Mouse (Mus musculus): Measurements from ENCODE around the gene Sart3.
"Not testable (repeated sequence)": the region's sequence is repeated elsewhere in the genome, so short reads cannot be mapped to it uniquely, and the experiment has no call there.

The Sart3 gene

DNA sequence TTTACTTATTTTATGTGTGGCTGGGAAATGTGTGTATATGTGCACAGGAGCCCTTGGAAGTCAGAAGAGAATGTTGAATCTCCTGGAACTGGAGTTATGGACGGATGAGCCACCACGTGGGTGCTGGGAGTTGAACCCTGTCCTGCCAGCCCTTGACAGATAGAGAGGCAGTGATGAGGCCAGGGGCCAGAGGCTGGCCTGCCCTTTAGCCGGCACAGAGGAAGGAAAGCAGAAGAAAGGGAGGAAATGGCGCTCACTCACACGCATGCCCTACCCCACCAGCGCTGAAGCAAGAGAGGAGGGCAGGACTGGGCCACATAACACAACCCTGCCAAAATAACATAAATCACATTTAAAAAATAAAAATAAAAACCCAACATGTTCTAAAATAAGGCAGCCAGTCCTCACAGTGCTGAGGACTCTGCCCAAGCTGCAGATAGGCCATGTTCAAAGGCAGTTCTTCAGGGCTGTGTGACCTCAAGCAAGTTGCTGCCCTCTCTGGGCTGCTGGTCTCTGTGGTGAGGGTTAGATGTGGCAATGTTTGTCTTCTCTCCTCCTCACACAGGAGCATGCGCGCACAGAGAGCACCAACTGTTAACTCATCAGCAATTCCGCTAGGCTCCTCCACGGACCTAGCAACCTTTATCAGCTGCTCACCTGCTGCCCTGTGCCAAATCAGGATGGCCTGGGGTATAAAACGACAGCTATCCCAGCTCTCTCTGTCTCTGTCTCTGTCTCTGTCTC, 18.3 kb upstream of the Sart3 start:
- DNase-seq (ENCODE audit: low read depth, low spot score) = no peak

DNA sequence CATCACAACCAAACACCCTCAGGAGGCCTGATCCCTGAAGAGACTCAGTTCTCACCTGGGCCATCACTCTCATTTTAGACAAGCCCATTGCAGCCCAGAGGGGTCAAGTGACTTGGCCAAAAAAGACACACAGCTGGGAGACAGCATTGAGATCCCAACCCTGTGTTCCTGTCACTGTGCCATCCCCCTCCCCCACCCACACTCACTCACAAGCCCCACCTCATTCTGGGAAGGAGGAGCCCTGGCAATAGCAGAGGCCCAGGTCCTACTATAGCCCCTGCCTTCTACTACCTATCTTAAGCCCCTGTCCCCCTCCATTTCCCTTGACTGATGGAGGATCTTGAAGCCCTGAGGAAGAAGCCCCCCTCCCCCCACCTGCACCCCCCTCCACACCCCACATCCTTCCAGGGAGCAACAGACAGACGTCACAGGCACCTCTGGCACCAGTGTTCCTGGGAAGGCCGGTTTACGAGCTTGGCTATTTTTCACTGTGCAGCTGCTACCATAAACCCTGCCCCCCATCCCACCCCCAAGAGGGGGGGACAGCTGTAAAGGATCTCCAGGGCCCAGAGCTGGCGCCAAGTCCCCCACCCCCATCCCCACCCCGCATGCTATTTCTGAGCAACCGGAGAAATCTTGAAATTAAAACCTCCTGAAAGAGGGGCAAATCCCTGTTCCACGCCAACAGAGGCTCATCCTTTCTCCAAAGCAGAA, 16.9 kb upstream of the Sart3 start:
- no peak for DNase-seq (ENCODE audit: low read depth, low spot score)

GRCm38 (mm10) chr5:113788645-113789044, 16.3 kb upstream of the Sart3 start:
- DNase-seq (ENCODE audit: low read depth, low spot score) = no peak

GRCm38 (mm10) chr5:113786985-113787384, 14.7 kb upstream of the Sart3 start:
- no peak for DNase-seq (ENCODE audit: low read depth, low spot score)

GRCm38 (mm10) chr5:113784104-113784503, 11.8 kb upstream of the Sart3 start:
- DNase-seq (ENCODE audit: low read depth, low spot score) = not testable (repeated sequence)

DNA sequence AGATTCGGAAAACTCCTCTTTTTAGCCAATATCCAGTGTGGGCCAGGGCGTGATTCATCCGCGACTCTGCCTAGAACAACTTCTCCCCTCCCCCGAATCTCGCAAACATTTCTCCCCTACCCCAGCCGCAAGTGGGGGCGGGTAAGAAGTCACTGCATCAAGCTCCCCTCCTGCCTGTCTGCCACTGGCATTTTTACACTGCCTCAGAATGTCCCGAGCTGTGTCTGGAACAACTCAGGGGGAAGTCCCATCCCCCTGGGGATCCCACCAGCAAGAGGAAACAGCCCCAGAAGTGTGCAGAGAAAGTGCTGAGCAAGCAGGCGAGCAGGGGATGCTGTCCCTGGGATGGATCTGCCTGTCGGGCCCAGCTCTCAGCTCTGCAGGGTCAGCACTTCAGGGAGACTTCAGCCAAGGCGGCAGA, 11.3 kb upstream of the Sart3 start:
- DNase-seq (ENCODE audit: low read depth, low spot score) = no peak

DNA sequence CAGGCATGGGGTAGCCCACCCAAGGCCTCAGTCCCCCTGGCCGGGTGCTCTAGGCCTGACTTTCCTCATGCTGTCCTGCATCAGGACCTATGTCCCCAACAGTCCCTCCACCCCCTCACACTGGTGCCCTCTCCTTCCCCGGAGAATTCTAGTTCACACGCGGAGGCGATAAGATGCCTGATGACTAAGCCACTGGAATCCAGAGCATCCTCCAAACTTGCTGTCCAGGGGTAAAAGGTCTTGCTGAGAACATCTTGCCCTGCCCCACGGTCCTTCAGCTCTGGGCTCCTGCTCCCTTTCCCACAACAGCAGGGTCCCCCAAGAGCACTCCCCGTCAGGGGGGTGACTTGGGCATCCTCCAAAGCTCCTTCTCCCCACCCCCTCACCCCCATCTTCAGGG, 10.3 kb upstream of the Sart3 start:
- DNase-seq (ENCODE audit: low read depth, low spot score) = no peak

DNA sequence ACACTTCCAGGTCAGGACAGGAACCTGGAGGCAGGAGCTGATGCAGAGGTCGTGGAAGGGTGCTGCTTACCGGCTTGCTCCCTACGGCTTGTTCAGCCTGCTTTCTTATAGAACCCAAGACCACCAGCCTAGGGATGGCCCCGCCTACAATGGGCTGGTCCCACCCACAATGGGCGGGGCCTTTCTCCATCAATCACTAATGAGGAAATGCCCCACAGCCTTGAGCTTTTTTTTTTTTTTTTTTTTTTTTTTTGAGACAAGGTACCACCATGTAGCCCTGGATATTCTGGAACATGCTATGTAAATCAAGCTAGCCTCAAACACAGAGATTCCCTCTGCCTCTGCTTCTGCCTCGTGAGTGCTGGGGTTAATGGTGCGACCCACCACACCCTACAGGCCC, 9.6 kb upstream of the Sart3 start:
- no peak for DNase-seq (ENCODE audit: low read depth, low spot score)

DNA sequence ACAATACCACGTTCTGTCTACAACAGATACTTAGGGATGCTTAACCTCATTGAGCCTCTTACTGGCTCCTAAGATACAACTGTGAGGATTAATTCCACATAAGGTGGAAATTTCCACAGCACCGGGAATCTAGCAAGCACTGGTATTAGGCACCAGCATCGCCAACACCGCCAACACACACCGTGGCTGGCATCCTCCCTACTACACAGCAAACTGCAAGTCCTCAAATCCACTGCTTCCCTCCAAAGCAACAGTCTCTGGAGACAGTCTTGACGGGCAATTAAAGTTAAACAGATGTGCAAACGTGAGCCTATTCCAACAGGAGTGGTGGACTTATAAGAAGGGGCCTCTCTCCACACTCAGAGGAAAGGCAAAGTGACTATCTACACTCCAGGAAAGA, 8.9 kb upstream of the Sart3 start:
- DNase-seq (ENCODE audit: low read depth, low spot score) = no peak

GRCm38 (mm10) chr5:113780763-113781162, 8.5 kb upstream of the Sart3 start:
- DNase-seq (ENCODE audit: low read depth, low spot score) = no peak

- DNase-seq (ENCODE audit: low read depth, low spot score) = no peak
Observed at GRCm38 (mm10) chr5:113780082-113780752, 7.9 kb upstream of the Sart3 start.

DNA sequence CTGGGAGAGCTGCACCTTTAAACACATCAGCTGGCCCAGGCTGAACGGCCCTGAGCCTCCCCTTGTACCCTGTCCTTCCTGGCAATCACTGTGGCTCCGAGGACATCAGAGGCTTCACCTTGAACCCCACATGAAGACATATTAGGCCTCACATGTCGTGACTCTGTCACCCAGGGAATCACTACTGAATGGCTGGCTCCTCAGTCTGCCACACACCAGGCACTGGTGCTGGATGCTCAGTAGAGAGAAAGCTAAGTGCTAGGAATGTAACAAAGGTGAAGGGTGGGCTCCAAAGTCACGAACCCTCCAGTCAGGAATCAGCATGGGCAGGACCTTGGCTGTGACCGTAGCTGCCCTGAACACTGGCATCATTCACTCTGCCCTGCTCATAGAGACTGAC, 7.3 kb upstream of the Sart3 start:
- no peak for DNase-seq (ENCODE audit: low read depth, low spot score)

GRCm38 (mm10) chr5:113777728-113778127, 5.4 kb upstream of the Sart3 start:
- not testable (repeated sequence) for DNase-seq (ENCODE audit: low read depth, low spot score)

DNA sequence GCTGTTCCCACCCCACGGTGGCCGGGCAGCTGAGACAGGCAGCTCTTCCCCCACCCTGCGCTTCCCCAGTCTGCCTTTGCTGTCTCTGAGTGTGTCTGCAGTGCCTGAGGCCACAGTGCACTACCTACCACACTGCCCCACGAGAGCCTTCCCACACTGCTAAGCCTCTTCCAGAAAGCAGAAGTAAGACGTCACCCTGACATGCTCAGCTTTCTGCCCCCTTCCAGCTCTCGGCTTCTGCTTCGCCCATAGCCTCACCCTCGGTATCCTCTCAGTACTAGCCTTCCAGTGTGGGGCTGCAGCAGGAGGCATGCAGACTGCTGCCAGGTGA, 4.6 kb upstream of the Sart3 start:
- DNase-seq (ENCODE audit: low read depth, low spot score) = no peak

- DNase-seq (ENCODE audit: low read depth, low spot score) = no peak
Observed at GRCm38 (mm10) chr5:113776128-113776895, 4.0 kb upstream of the Sart3 start.

DNA sequence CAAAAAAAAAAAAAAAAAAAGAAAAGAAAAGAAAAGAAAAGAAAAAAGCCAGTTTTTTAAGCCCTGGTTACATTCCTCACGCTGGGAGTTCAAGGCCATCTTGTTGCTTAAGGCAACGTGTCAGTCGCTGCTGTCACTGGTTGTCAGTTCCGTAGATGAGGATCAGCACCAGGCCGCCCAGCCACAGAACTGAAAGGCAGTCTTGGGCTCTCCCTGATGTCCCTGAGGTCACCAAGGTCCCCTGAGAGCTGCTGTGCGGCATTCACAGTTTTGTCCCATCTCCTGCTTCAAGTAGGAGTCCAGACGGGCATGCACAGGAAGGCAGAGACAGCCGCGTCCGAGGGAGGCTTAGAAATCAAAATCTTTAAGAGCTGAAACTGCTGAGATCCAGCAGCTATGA, 3.3 kb upstream of the Sart3 start:
- DNase-seq (ENCODE audit: low read depth, low spot score) = no peak

DNA sequence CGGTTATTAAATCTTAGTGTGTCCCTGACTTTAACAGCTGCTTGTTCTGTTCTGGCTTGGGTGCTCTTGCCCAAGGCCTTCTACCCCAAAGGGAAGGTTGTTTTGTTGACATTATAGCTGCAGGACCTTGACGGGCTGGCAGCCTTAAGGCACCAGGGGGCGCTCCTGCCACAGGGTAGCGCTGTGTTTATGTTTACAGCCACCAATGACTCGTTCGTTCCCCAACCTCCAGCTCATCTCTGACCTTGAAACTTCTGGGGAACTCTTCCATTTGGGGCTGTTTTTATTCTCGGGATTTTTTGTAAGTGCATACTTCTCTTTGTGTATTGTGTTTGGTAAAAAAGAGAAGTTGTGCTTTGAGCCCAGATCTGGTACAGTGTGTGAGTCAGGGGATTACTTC, 1.4 kb upstream of the Sart3 start:
- DNase-seq (ENCODE audit: low read depth, low spot score) = peak; percentile 94

- no peak for DNase-seq (ENCODE audit: low read depth, low spot score)
Observed at GRCm38 (mm10) chr5:113772905-113773519, 702 bp upstream of the Sart3 start.

GRCm38 (mm10) chr5:113771213-113772162, 822 bp downstream of the Sart3 start:
- peak; percentile 92 for DNase-seq (ENCODE audit: low read depth, low spot score)

DNA sequence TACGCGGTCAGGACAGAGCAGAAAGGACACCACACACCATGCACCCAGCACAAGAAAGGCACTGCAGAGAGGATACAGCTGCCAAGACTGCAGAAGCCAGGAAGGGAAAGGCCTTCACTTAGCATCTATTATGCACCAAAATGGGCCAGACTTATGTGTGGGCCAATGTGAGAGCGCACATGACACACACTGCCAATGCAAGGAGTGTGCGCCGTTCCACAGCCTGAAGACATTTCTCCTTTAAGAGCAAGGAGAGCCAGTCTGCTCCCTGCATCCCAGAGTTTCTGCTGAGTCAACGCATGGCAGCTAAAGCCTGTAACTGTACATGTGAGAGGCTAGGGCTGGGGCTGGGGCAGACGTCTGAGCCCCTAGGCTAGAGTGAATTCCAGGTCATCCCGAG, 3.5 kb downstream of the Sart3 start:
- no peak for DNase-seq (ENCODE audit: low read depth, low spot score)

Data from CD4-positive, CD25-positive, alpha-beta regulatory T cell, adult 2 months (primary cell).